In the genomic region with DNA sequence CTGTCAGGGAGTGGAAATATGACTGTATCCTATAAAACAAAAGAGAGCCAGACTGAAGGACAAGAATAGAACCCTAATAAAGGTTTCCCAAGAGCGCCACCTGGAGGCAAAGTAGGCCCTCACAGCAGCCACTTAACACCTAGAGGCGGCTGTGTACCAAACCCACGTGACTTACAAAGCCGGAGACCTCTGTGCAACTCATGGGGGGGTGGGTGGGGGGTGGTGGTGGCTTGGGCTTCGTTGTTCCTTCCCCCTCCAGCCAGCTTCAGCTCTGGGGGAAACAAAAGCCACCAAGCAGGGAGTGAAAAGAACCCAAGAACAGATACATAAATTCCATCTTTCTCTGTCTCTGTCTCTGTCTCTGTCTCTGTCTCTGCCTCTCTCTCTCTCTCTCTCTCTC, we compare ENCODE assay signal across 9 mouse cellular contexts. TPM values are rescaled to one million over a fixed set of nuclear protein-coding genes. Genes with fewer than 3 reads are reported as not detected.
DNase-seq lines count a peak whose midpoint lies in the region; ATAC-seq and TF ChIP-seq lines count a peak whose summit lies in the region.
"Had no signal": no experiment of that assay in that cellular context is flagged by ENCODE, and none has a peak within 500 bp of the region (broad histone marks: within the 10 kb centered on the region; RNA-seq: fewer than 3 reads in every experiment).

No protein-coding gene starts in this region.

- H3K27ac ChIP-seq in left cerebral cortex, adult 2 months: no peak overlapping the region
- H3K27ac ChIP-seq in hindbrain, embryonic 14.5 days: no peak overlapping the region
- H3K27ac ChIP-seq in midbrain, embryonic 14.5 days (replicated peaks; ENCODE audit: low read depth, low read length): no peak overlapping the region
- no peak overlapping the region for H3K27ac ChIP-seq in stomach, postnatal 0 days (replicated peaks)
- H3K27ac ChIP-seq: embryonic facial prominence, embryonic 12.5 days had no signal

- no peak for ATAC-seq in hindbrain, embryonic 14.5 days (ENCODE audit: low FRiP score)
- no peak for ATAC-seq in midbrain, embryonic 14.5 days (ENCODE audit: low FRiP score, low TSS enrichment)
- peak; percentile 77 for ATAC-seq in stomach, postnatal 0 days (ENCODE audit: low FRiP score, low TSS enrichment)

- peak; percentile 66 to 67 for DNase-seq in left cerebral cortex, adult 2 months (ENCODE audit: extremely low spot score in 1 of 2, low spot score in 2 of 2)
- DNase-seq in left cerebral cortex, adult 11 months (ENCODE audit: low spot score): no peak
- peak; percentile 61 for DNase-seq in c-Kit-negative CD71-positive TER-119-positive erythroid progenitor cells, embryonic 14.5 days (ENCODE audit: low read depth, low spot score)
- peak; percentile 70 for DNase-seq in forelimb bud, embryonic 11.5 days (ENCODE audit: low read depth, low spot score)
- DNase-seq in hindbrain, embryonic 14.5 days (ENCODE audit: low spot score): peak; percentile 67
- DNase-seq in left cerebral cortex, postnatal 14 days (ENCODE audit: low spot score in 2 of 2): peak; percentile 74 to 77
- peak; percentile 77 for DNase-seq in midbrain, embryonic 14.5 days
- DNase-seq in stomach, postnatal 0 days (ENCODE audit: low spot score): peak; percentile 85

- H3K9ac ChIP-seq in hindbrain, embryonic 14.5 days: no peak overlapping the region
- no peak overlapping the region for H3K9ac ChIP-seq in midbrain, embryonic 14.5 days (replicated peaks; ENCODE audit: low read length)
- no peak overlapping the region for H3K9ac ChIP-seq in stomach, postnatal 0 days (ENCODE audit: low read length)
- H3K9ac ChIP-seq: embryonic facial prominence, embryonic 12.5 days had no signal

- no peaks in the 10 kb centered on the region for H3K27me3 ChIP-seq in hindbrain, embryonic 14.5 days (ENCODE audit: control insufficient read depth, insufficient read depth, low read length)
- no peaks in the 10 kb centered on the region for H3K27me3 ChIP-seq in midbrain, embryonic 14.5 days (ENCODE audit: control insufficient read depth, insufficient read depth, low read length)
- H3K27me3 ChIP-seq in stomach, postnatal 0 days (ENCODE audit: control insufficient read depth, insufficient read depth, low read length): no peaks in the 10 kb centered on the region
- H3K27me3 ChIP-seq: embryonic facial prominence, embryonic 12.5 days had no signal

- H3K9me3 ChIP-seq in hindbrain, embryonic 14.5 days (ENCODE audit: control insufficient read depth, low read length): no peaks in the 10 kb centered on the region
- H3K9me3 ChIP-seq in midbrain, embryonic 14.5 days (ENCODE audit: control insufficient read depth, low read length): no peaks in the 10 kb centered on the region
- H3K9me3 ChIP-seq in stomach, postnatal 0 days (ENCODE audit: control insufficient read depth, low read length): no peaks in the 10 kb centered on the region
- H3K9me3 ChIP-seq: embryonic facial prominence, embryonic 12.5 days had no signal

- no peak for TF ChIP-seq EP300 in stomach, postnatal 0 days (optimal IDR thresholded peaks at IDR 0.05)

- no peaks in the 10 kb centered on the region for H3K36me3 ChIP-seq in hindbrain, embryonic 14.5 days (replicated peaks; ENCODE audit: control insufficient read depth, insufficient read depth)
- H3K36me3 ChIP-seq in midbrain, embryonic 14.5 days (ENCODE audit: control insufficient read depth, insufficient read depth, low read length): no peaks in the 10 kb centered on the region
- no peaks in the 10 kb centered on the region for H3K36me3 ChIP-seq in stomach, postnatal 0 days (ENCODE audit: control insufficient read depth, insufficient read depth, low read length)
- H3K36me3 ChIP-seq: embryonic facial prominence, embryonic 12.5 days had no signal

- TF ChIP-seq CTCF in left cerebral cortex, adult 2 months (IDR thresholded peaks at IDR 0.05): peak; percentile 60
- peak; percentile 78 for TF ChIP-seq CTCF in stomach, postnatal 0 days (IDR thresholded peaks at IDR 0.05; ENCODE audit: low read depth)

- intact Hi-C loops in left cerebral cortex, adult 2 months (cut with DNase I): loop anchor here (1.0 to 5.0 kb wide), 5 partner anchors 56 to 203 kb away; no protein-coding TSS in a partner anchor
- intact Hi-C loops in left cerebral cortex, postnatal 14 days (cut with DNase I): loop anchor here (1.0 to 2.0 kb wide), 3 partner anchors 73 to 204 kb away; no protein-coding TSS in a partner anchor

- H3K4me1 ChIP-seq in hindbrain, embryonic 14.5 days (replicated peaks; ENCODE audit: control insufficient read depth, insufficient read depth, low read length): no peaks in the 10 kb centered on the region
- no peaks in the 10 kb centered on the region for H3K4me1 ChIP-seq in midbrain, embryonic 14.5 days (ENCODE audit: control insufficient read depth, insufficient read depth, low read length)
- no peaks in the 10 kb centered on the region for H3K4me1 ChIP-seq in stomach, postnatal 0 days (replicated peaks; ENCODE audit: control insufficient read depth, insufficient read depth)
- H3K4me1 ChIP-seq: embryonic facial prominence, embryonic 12.5 days had no signal

- 2% methylated on average over 5 of the region's 5 CpGs for WGBS in hindbrain, embryonic 14.5 days
- WGBS in midbrain, embryonic 14.5 days: 2% methylated on average over 5 of the region's 5 CpGs
- WGBS in stomach, postnatal 0 days: 7% methylated on average over 5 of the region's 5 CpGs

- no peak overlapping the region for H3K4me3 ChIP-seq in left cerebral cortex, adult 2 months
- no peak overlapping the region for H3K4me3 ChIP-seq in hindbrain, embryonic 14.5 days (replicated peaks; ENCODE audit: low read length)
- no peak overlapping the region for H3K4me3 ChIP-seq in midbrain, embryonic 14.5 days (replicated peaks; ENCODE audit: low read depth, low read length)
- H3K4me3 ChIP-seq in stomach, postnatal 0 days (ENCODE audit: low read depth, low read length): no peak overlapping the region
- H3K4me3 ChIP-seq: embryonic facial prominence, embryonic 12.5 days had no signal

- H3K4me2 ChIP-seq in hindbrain, embryonic 14.5 days (replicated peaks): no peak overlapping the region
- H3K4me2 ChIP-seq in midbrain, embryonic 14.5 days (ENCODE audit: low read length): no peak overlapping the region
- H3K4me2 ChIP-seq in stomach, postnatal 0 days (replicated peaks; ENCODE audit: low read depth): no peak overlapping the region

RNA-seq across cellular contexts. Expression of gene Ggt6, which starts 6.6 kb away (rescaled TPM):
- under 1 TPM; 0.18 to 0.37 TPM for total RNA-seq in left cerebral cortex, adult 2 months (2021)
- 0.11 TPM in 1 of 2 replicates, not detected in the other for polyA plus RNA-seq in hindbrain, embryonic 14.5 days (2014; fragmentation: Nextera tagmentation; extraction: Ambion mirVana)
- total RNA-seq in left cerebral cortex, postnatal 14 days (2021): not detected
- not detected in 2 replicates for polyA plus RNA-seq in midbrain, embryonic 14.5 days (2014; fragmentation: Nextera tagmentation; extraction: Ambion mirVana)
- 12.9 and 13.0 TPM in 2 replicates for polyA plus RNA-seq in stomach, postnatal 0 days (2015; fragmentation: Nextera tagmentation; extraction: Ambion mirVana)

RNA-seq across cellular contexts. Expression of gene Mybbp1a, which starts 12.5 kb away (rescaled TPM):
- total RNA-seq in left cerebral cortex, adult 2 months (2021): 10 to 100 TPM; 53.2 to 55.0 TPM
- polyA plus RNA-seq in hindbrain, embryonic 14.5 days (2014; fragmentation: Nextera tagmentation; extraction: Ambion mirVana): 54.1 and 63.3 TPM in 2 replicates
- 10 to 100 TPM; 45.4 to 50.6 TPM for total RNA-seq in left cerebral cortex, postnatal 14 days (2021)
- polyA plus RNA-seq in midbrain, embryonic 14.5 days (2014; fragmentation: Nextera tagmentation; extraction: Ambion mirVana): 52.0 and 66.0 TPM in 2 replicates
- 52.2 and 57.6 TPM in 2 replicates for polyA plus RNA-seq in stomach, postnatal 0 days (2015; fragmentation: Nextera tagmentation; extraction: Ambion mirVana)

RNA-seq across cellular contexts. Expression of gene Smtnl2, which starts 17.2 kb away (rescaled TPM):
- total RNA-seq in left cerebral cortex, adult 2 months (2021): 1 to 10 TPM in 1 of 2 experiments, under 1 TPM in 1; 0.33 to 1.2 TPM
- polyA plus RNA-seq in hindbrain, embryonic 14.5 days (2014; fragmentation: Nextera tagmentation; extraction: Ambion mirVana): 4.6 and 4.8 TPM in 2 replicates
- total RNA-seq in left cerebral cortex, postnatal 14 days (2021): 1 to 10 TPM in 1 of 2 experiments, under 1 TPM in 1; 0.59 to 1.1 TPM
- 2.9 and 4.5 TPM in 2 replicates for polyA plus RNA-seq in midbrain, embryonic 14.5 days (2014; fragmentation: Nextera tagmentation; extraction: Ambion mirVana)
- polyA plus RNA-seq in stomach, postnatal 0 days (2015; fragmentation: Nextera tagmentation; extraction: Ambion mirVana): 25.8 and 26.9 TPM in 2 replicates

Comparison
In these comparisons a context has a peak if more than half of its experiments do, and no peak if none do; other contexts are left out.
1. RNA of gene Ggt6, which starts 6.6 kb away (polyA plus RNA-seq): 12.9 to 13.0 TPM in stomach, postnatal 0 days; 0.11 TPM in hindbrain, embryonic 14.5 days and not detected in midbrain, embryonic 14.5 days; every median in the first group is over 10 times any median in the second.